ENCODE assay signal across 13 mouse cellular contexts in the genomic region with DNA sequence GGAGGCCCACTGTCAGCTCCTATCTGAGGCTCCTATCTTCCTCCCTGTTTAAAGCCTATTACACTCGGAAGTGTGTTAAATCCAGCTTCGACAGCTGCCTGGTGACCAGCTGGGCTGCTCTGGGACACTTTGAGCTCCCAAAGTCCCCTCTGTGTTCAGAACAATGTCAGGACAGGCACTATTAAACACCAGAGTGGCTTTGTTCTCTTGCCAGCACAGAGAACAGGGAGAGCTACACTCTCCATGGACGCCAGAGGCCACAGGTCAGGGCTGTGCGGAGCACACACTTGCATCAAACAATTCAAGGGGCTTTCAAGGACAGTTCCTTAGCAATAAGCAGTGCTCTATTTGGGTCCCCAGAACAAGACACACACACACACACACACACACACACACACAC. TPM values are rescaled to one million over a fixed set of nuclear protein-coding genes. Genes with fewer than 3 reads are reported as not detected.
DNase-seq lines count a peak whose midpoint lies in the region; ATAC-seq lines count a peak whose summit lies in the region.
"Had no signal": no experiment of that assay in that cellular context is flagged by ENCODE, and none has a peak within 500 bp of the region (broad histone marks: within the 10 kb centered on the region; RNA-seq: fewer than 3 reads in every experiment).

No protein-coding gene starts in this region.

- WGBS in midbrain, embryonic 11.5 days: 19% methylated on average over 4 of the region's 4 CpGs

- H3K36me3 ChIP-seq in midbrain, embryonic 11.5 days (ENCODE audit: control insufficient read depth, insufficient read depth, low read length): peaks cover under 1% of the 10 kb centered on the region; the same call in 1 of the 2 replicates

- peaks cover 13% of the 10 kb centered on the region for H3K4me1 ChIP-seq in midbrain, embryonic 11.5 days (ENCODE audit: control insufficient read depth, insufficient read depth, low read length)

- peak; percentile 26 for DNase-seq in embryo, embryonic 11 days
- no peak for DNase-seq in embryo, embryonic 9.5 days (ENCODE audit: extremely low spot score)
- peak; percentile 18 for DNase-seq in lung, postnatal 10 days
- no peak for DNase-seq in lung, postnatal 4 days
- no peak for DNase-seq in midbrain, embryonic 11.5 days (ENCODE audit: low spot score, missing footprints)
- peak; percentile 73 for DNase-seq in testis, postnatal 14 days (ENCODE audit: low spot score)
- DNase-seq in kidney, adult 8-10 months: no peak
- no peak for DNase-seq in cerebellum, adult 8-10 months
- DNase-seq: cerebellum, adult 18-20 months; heart, adult 2 months; heart, postnatal 36 days; lung, embryonic 14.5 days; thymus, postnatal 14 days had no signal

- H3K9ac ChIP-seq in midbrain, embryonic 11.5 days (ENCODE audit: low read length): no peak overlapping the region; the same call in 1 of the 2 replicates
- H3K9ac ChIP-seq: lung, embryonic 14.5 days had no signal

- no peak overlapping the region for H3K4me3 ChIP-seq in midbrain, embryonic 11.5 days (ENCODE audit: low read depth, low read length)
- H3K4me3 ChIP-seq: heart, adult 2 months had no signal

- peak; percentile 67 for ATAC-seq in midbrain, embryonic 11.5 days (ENCODE audit: low FRiP score)

- no peak overlapping the region for H3K4me2 ChIP-seq in midbrain, embryonic 11.5 days
- H3K4me2 ChIP-seq: lung, embryonic 14.5 days had no signal

- H3K27ac ChIP-seq in midbrain, embryonic 11.5 days (ENCODE audit: low read depth, low read length): no peak overlapping the region
- H3K27ac ChIP-seq: heart, adult 2 months had no signal

- no peaks in the 10 kb centered on the region for H3K9me3 ChIP-seq in midbrain, embryonic 11.5 days (ENCODE audit: control insufficient read depth, low read length)

- no peaks in the 10 kb centered on the region for H3K27me3 ChIP-seq in midbrain, embryonic 11.5 days (ENCODE audit: control insufficient read depth, insufficient read depth, low read length)

RNA-seq across cellular contexts. Expression of a gene that starts 12.1 kb away (rescaled TPM):
- polyA plus RNA-seq in midbrain, embryonic 11.5 days (2014; fragmentation: Nextera tagmentation; extraction: Ambion mirVana): 6.2 and 6.4 TPM in 2 replicates

RNA-seq across cellular contexts. Expression of a gene that starts 27.2 kb away (rescaled TPM):
- 109 and 115 TPM in 2 replicates for polyA plus RNA-seq in midbrain, embryonic 11.5 days (2014; fragmentation: Nextera tagmentation; extraction: Ambion mirVana)

RNA-seq across cellular contexts. Expression of a gene that starts 39.8 kb away (rescaled TPM):
- 223 and 244 TPM in 2 replicates for polyA plus RNA-seq in midbrain, embryonic 11.5 days (2014; fragmentation: Nextera tagmentation; extraction: Ambion mirVana)

Comparison
In these comparisons a context has a peak if more than half of its experiments do, and no peak if none do; other contexts are left out.
1. DNase-seq: peak in embryo, embryonic 11 days (single experiment), lung, postnatal 10 days (single experiment) and testis, postnatal 14 days (single experiment); none in embryo, embryonic 9.5 days (single experiment), lung, postnatal 4 days (0 of 2), midbrain, embryonic 11.5 days (single experiment), kidney, adult 8-10 months (0 of 2) and cerebellum, adult 8-10 months (single experiment).